Mouse (Mus musculus): ENCODE data around the gene Clcnkb.

Clcnkb gene

DNA sequence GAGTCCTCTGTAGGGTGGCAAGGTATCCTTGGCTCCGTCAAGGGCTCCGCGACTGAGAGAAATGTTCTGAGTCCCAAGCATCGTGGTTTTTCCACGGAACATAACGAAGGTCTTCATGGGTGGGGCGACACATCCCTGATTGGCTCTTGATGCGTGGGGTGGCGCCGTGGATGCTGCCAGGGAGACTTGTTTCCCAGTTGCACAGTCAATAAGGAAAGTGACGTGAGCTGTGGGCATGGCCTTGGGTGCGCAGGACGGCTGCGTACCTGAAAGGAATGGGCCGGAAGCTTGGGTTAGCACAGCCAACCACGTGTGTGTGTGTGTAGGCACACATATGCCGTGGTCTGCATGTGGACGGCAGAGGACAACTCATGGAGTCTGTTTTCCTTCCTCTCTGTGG lies 17.4 kb upstream of the Clcnkb start:
- no peak for DNase-seq (ENCODE audit: low spot score in 2 of 2)

DNA sequence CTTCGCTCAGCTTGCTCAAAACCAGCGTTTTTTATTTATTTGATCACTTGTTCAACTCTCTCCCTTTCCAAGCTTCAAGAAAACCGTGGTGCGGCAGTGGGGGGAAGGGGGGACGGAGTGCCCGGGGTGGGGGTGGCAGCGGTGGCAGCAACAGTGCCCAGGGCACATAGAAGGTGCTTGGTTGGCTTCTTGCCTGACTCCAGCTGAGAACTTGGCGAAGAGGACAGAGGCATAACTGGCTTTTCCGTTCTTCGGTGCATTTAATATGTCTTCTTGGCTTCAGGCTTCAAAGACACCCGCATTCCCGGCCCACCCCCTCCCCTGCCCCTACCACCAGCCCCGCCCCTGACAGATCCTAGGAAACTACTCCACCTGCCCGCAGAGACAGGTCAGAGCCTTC lies 16.9 kb upstream of the Clcnkb start:
- no peak for DNase-seq (ENCODE audit: low spot score in 2 of 2)

DNA sequence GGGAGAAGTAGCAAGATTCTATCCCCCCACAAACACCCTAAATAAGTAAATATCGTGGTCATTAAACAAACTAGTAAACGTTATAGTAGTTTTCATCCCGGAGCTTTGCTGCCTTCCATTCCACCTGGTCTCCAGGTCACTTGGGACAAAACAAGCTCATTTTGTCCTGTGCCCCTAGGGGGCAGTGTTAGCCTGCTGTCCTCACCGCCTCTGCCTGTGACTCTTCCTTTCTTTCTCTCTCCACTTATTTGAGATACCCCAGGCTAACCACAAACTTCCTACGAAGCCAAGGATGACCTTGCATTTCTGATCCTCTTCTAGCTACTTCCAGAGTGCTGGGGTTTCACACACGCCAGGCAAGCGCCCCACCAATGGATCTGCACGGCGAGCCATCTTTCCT lies 15.2 kb upstream of the Clcnkb start:
- DNase-seq (ENCODE audit: low spot score in 2 of 2) = peak; percentile 64 to 71

DNA sequence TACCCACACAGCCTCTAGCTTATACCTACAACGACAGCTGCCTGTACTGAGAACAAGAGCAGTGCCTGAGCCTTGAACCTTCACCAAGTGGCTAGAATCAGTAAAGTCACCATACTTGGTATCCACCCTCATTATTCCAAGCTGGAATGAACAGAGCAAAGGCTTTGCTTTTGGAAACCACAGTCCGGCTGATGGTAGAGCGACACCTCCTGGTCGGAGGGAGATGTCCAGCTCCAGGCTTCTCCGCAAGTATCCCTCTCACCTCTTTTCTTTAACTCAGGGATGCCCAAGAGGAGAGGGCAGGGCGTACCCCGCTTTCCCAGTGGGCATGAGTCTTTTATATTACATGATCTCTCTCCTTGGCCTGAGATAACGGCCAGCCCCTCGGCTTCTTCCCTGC lies 14.0 kb upstream of the Clcnkb start:
- no peak for DNase-seq (ENCODE audit: low spot score in 2 of 2)

DNA sequence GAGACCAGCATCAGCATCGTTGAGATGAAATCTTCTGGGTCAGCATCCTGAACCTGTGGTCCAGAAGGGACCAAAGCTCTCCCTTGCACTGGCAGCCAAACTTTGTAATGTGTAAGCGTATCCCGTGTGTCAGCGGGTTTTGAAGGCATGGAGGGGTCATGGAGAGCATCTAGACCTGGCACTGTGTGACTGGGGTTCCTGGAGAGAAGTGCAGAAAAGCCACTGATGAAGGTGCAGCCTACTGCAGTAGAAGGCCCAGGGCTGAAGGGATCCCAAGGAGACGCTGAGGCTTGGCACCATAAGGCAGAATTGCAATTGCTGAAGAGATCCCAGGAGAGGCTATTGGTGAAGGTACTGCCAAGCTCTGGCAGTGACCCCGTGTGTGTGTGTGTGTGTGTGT lies 13.6 kb upstream of the Clcnkb start:
- DNase-seq (ENCODE audit: low spot score in 2 of 2) = no peak

DNA sequence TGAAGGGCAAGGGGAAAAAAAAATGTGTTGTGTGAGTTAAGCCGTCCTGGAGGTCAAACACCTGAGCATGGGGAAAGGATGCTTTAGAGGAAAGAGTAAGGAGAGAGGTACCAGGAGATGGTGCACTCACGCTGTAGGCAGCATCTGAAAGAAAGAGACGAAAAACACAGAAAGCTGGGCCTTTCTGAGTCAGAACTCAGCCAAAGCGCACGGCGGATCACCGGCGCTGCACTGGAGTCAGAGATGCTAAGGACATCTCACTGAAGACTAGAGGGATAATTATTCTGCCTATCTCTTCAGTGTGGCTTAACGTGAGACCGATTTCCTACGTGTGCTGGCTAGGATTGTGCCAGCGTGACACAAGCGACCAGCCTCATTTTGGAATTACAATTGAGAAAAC lies 12.1 kb upstream of the Clcnkb start:
- no peak for DNase-seq (ENCODE audit: low spot score in 2 of 2)

DNA sequence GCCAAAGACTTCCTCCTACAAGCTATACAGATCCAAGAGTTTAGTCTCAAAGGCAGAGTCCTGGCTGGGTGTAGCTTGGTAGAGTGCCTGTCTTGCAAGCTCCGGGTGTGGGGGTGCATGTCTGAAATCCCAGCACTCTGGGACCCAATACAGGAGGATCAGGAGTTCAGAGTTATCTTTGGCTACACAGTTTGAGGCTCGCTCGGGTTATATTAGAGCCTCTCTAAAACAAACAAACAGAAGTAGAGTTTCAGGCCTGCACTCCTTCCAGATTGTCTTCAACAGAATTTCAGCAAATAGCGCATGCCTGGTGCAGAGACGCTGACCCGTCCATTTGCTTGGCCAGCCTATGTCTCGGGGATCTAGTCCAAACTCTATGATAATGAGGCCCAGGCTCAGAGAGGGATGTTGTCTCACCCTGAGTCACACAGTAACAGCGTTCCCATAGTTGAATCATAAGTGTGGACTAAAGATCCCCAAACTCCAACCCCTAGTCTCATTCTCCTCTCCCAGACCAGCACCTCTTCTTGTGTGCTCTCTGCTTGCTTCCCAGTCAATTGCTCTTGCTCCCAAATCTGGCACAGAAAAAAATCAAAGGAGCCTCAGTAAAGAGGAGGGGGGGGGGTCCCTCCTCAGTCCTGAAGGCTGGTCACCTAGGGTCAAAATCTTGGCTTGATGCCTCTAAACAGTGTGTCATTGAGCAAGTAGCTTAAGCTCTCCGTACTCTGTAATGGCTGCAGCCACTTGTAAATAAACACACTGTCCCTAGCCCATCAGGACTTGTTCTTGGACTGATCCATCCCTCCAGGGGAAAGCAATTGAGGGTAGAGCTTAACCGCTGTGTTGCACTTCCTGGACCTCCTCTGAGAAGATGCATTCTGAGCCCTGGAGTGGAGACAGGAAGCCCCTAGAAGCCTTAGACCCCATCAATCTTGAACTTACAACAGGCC lies 11.3 kb upstream of the Clcnkb start:
- DNase-seq (ENCODE audit: low spot score in 2 of 2) = no peak

DNA sequence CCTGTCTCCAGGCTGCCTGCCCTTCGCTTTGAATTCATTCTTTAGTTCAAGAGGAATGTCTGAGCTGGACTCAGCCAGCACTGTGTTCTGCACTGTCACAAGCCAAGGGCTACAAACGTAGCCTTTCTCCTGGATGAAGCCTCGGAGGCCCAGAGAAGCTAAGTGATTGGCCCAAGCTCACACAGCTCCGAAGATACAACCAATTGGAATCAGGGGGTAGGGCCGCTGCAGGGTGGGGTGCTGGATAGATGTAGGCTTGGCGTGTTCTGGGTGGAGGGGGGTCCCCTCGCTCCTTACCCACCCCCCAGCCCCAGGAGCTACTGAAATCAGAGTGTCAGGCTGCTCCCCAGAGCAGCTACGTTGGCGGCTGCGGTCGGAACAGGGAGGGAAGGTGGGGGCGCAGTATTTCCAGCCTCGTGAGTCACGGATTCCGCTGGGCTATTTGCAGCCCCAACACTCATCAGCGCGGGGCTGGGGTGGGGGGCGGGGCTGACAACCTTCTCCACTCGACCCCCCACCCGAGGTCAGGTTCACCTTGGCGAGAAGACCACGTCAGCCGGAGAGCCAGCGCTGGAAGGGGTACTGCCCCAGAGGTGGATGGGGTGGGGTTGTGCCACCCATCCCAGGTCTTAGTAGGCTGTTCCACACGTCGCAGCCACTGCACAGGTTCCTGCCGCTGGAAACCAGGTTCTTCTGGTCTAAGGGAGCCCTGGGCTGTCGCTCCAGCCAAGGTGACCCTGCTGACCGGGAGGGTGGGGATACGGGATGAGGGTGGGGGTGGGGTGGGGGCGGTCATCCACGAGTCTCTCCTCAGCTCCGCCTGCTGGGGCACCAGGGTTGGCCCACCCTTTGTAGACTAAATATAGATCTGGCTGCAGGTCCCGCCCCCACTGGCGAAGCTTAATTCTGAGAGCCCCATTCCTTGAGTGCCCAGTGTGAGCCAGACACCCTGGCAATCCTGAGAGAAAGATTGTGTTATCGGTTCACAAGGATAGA lies 10.0 kb upstream of the Clcnkb start:
- DNase-seq (ENCODE audit: low spot score in 2 of 2) = peak; percentile 77 to 78

DNA sequence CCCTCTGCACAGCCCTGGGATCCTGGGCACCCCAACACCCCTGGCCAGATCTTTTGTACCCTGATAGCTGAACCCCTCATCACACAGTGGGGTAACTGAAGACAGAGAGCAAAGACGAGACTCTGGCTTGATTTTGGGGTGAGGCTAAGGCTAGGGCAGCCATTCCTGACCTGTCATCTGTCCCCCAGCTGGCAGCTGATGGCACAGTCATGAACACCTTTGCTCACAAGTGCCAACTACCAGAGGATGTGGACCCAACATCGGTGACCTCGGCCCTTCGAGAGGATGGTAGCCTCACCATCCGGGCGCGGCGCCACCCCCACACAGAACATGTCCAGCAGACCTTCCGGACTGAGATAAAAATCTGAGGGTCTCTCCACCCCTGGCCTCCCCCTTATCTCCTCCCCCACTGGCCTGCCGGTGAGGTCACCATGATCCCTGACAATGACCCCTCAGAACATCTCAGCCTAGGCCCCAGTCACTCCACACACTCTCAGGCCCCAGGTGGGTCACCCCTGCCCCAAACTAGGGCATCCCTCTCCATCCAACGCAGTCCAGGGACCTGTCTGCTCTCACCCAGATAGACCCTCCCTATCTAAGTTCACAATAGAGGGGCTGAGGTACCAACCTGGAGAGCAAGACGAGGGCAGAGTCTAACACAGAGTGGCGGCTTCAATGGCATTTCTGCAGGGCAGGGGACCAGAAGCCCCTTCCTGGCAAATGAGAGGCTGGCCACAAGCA lies 8.0 kb upstream of the Clcnkb start:
- DNase-seq (ENCODE audit: low spot score in 2 of 2) = no peak

DNA sequence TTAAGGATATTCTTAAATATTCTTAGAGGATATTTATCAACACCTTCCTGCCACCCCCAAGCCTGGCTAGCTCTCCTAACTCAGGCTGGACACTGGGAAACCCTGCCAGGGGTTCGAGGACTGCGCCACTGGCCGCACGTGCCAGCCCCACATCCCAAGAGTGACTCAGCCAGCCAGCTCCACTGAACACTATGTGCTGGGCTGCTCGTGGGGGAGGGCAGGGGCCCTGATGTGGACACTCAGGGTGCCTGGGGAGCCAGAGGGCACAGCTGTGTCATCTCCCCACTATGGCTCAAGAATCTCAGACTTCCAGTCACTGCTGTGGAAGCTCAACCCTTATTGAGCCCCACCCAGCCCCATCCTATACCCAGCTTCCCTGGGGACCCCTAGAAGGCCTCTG lies 7.5 kb upstream of the Clcnkb start:
- DNase-seq (ENCODE audit: low spot score in 2 of 2) = no peak

DNA sequence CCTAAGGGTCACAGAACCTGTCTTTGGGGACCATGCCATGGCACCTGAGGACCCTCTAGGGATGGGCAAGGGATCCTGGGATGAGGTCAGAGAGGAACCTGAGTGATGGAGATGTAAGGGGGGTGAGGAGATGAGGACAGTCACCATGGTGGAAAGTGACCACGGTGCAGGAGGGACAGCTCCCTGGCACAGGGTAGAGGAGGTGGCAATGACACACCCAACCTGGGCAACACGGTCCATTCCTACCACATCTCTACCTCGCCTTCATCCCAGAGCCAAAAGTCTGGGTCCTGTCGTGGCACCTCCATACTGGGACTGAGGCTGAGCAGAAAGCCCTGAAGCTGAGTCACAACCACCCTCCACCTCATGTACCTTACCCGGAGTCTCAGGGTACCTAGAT lies 7.0 kb upstream of the Clcnkb start:
- DNase-seq (ENCODE audit: low spot score in 2 of 2) = no peak

DNA sequence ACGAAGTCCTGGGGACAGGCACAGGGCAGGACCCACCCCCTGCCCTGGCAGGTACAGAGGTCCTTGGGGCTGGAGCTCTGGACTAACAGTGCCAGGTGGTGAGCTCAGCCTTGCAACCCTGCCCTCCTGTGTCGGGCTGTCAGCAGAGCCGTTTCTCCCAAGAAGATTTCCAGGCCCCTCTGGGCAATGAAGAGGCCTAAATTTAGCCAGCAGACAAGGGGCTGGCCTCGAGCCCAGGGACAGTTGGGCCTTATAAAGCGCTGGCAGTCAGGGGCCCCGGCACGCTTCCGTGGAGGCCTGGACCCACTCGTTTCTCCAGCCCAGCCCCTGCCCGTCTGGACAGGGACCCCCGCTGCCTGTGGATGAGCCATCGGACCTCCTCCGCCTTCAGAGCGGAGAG lies 5.6 kb upstream of the Clcnkb start:
- no peak for DNase-seq (ENCODE audit: low spot score in 2 of 2)

DNA sequence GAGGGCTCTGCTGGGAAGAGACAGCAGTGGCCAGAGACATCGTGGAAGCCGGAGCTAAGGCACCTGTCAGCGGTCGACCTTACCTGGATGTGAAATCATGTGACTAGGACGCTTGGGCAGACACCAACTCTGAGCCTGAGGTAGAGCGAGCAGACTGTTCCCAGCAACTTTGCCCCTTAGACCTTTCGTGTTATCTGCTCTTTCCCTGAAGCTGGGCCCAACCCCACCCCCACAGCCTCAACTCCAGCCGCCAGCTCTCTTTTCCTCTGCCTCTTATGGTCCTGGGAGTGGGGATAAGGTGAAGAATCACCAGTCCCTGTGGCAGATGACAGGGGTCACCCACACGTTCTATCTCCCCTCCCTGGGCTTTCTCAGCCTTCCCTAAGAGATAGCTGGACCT lies 5.1 kb upstream of the Clcnkb start:
- DNase-seq (ENCODE audit: low spot score in 2 of 2) = no peak

DNA sequence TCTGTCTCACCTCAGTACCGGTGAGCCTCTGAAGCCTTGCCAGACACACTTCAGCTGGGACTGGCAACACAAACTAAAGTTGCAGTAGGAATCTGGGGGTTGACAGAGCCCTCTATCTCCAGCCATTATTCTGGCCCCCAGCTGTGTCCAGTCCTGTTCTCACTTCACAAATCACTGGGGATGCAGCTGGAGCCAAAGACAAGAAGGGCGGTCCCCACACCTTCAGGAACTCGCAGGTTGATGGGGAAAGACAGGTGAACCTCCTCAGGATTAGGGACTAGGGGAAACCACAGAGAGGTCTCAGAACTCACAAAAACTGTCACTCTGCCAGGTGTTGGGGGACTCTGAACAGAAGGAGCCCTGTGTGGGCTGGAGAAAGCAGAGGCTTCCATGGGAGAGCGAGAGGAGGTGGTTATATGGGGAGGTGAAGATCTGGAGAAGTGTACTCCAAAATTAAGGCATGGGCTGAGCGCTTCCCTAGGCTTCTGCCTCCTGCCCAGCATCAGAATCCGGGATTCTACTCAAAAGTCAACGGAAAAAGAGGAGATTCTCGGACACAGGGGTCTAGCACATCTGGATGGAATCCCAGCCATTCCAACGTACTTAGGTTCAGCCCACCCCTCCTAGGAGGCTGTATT lies 4.5 kb upstream of the Clcnkb start, which contains the start of gene Hspb7:
TSS of gene Hspb7 (plus strand) at position 588 of the 638 bp plus-strand sequence.
- no peak for DNase-seq (ENCODE audit: low spot score in 2 of 2)

DNA sequence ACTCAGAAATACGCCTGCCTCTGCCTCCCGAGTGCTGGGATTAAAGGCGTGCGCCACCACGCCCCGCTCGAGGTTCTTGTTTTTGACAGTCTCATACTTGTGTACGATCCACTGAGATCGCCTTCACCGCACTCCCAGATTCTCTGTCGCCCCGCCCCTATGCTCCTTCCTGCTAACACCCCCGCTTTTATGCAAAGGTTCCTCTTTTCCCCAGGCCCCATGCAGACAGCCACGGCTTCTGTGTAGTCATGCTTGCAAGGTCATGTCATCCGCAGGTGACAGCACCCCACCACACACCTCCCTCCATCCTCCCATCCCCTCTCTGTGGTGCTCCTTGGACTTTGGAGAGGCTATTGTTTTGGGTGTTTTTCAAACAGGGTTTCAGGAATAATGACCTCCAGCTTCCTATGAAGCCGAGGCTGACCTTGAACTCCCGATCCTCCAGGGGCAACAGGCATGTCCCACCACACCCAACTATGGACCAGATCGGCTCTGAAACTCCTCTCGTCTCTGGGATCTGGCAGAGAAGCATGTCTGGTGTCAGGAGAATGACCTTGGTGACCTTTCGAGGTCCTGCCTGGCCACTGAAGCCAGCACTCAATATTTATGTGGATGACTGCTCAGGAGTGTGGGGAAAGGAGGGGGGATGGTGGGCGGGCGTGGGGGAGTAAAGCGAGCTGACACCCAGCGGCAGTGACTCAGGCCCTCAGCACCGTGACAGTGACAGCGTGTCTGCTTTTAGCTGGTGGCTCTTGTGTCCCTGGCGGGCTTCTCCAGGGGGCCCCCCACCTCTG lies 3.8 kb upstream of the Clcnkb start:
- DNase-seq (ENCODE audit: low spot score in 2 of 2) = no peak

DNA sequence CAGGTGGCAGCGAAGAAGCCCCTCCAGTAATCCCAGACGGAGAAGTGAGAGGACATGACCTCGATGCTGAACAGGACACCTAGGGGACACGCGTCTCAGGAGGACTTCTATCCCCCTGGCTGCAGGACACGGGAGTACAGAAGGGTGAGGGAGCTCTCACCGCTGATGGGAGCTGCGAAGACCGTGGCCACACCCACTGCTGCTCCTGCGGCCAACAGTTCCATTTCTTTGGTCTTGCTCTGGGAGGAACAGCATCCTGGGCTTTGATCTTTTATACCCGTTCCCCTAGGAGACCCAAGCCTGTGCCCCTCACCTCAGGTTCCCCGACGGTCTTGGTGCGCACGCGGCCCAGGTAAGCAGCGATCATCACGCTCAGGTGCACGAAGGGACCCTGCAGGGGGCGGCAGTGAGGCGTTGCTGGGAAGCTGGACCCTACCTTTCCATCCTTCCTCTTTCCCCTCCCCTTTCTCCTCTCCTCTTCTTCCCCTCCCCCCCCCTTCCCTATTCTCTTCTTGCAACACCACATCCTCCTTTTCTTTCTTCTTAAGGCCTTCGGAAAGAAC lies 4.3 kb downstream of the Clcnkb start:
- DNase-seq (ENCODE audit: low spot score in 2 of 2) = no peak

DNA sequence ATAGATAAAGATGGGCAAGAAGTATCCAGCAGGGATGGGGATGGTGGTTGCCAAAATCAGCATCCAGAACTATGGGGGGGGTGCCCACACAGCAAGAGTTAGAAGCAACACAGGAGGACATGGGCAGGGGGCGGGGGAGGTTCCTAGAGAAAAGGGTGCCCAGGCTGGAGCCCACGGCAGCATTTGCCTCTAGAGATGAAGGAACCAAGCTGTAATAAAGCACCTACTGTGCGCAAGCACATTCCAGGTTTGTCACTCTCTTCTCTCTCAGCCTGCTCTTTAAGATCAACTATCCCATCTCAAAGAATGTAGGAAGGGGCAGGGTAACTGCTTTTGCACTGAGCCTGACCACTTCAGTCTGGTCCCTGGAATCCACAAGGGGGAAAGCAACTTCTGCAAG lies 7.2 kb downstream of the Clcnkb start:
- DNase-seq (ENCODE audit: low spot score in 2 of 2) = no peak

DNA sequence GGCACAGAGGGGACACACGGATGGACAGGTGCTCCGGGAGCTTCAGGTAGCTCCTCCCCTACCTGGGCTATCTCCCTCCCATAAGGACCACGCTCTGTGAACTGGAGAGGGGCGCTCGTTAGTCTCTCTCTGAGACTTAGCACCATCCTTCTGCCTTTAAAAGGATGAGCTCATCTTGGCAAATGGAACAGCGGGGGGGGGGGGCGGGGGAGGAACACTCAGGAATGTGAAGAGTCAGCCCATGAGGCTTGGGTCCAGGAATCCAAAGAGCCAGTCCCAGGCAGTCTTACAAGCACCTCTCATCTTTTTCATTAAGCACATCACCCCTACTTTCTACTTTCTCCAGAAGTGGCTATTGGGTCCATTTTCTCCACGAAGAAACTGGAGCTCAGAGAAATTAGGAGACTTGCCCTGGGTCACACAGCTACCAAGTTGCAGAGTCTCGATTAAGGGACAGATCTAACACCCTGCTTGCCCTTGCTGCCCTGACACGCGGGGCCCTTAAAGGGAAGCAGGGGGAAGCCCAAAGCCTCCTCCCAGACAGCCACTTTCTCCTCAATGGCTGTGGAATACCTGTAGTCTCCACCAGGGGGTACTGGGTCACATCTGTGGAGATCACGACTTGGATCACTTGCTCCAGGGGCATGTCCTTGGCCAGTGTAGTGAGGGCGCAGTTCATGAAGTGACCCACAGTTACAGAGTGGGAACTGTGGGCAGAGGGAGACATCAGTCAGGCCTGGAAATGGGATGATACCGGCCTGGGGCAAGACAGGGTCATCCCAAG lies 9.1 kb downstream of the Clcnkb start:
- no peak for DNase-seq (ENCODE audit: low spot score in 2 of 2)

DNA sequence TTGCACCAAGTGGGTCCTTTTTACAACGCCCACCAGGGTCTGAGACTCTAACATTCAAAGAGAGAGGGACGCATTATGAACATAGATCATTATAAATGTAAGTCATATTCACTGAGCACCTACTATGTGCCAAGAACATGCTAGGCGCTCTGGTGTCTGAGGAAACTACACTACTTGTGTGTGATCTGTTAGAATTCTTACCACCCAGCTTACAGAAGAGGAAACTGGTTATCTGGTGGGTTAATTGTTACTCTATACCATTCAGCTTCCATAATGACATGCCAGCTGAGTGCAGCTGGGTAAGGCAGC lies 10.5 kb downstream of the Clcnkb start:
- no peak for DNase-seq (ENCODE audit: low spot score in 2 of 2)

Data from frontal cortex, postnatal 36 days (tissue).